Mouse (Mus musculus) olfactory bulb, adult 2 months (tissue): Measurements from ENCODE around the gene Lmbrd2. TPM values are rescaled to one million over a fixed set of nuclear protein-coding genes. Genes with fewer than 3 reads are reported as not detected.
"Not testable (repeated sequence)": the region's sequence is repeated elsewhere in the genome, so short reads cannot be mapped to it uniquely, and the experiment has no call there.

Source experiments
- H3K27ac ChIP-seq: fragments of 200-500 bp; 2 replicates; pipeline ENCODE4 v1.5.1; 2012; ENCODE audit warnings: low read depth, low read length; ENCODE audit not compliant: insufficient read depth
- H3K4me1 ChIP-seq: fragments of 200-500 bp; 2 replicates; pipeline ENCODE4 v1.6.1; 2012; ENCODE audit warnings: low read length; ENCODE audit not compliant: control insufficient read depth, insufficient read depth
- H3K4me3 ChIP-seq: fragments of 200-500 bp; 2 replicates; pipeline ENCODE4 v1.5.1; 2012; ENCODE audit warnings: mild to moderate bottlenecking, low read depth, low read length, moderate library complexity; ENCODE audit not compliant: insufficient read depth
- CTCF ChIP-seq: fragments of 200-500 bp; IDR thresholded peaks from 2 replicates; pipeline ENCODE4 v1.5.1; 2012; ENCODE audit warnings: low read depth, mild to moderate bottlenecking, low read length, moderate library complexity; ENCODE audit not compliant: insufficient read depth
- POLR2A ChIP-seq: fragments of 200-500 bp; IDR thresholded peaks from 2 replicates; pipeline ENCODE4 v1.6.1; 2012; ENCODE audit warnings: mild to moderate bottlenecking, low read depth, low read length, moderate library complexity; ENCODE audit not compliant: insufficient read depth
- WGBS: fragments of 180-500 bp; shearing (Covaris S2); methylation state at CpG from one replicate; pipeline ENCODE4 v1.1.7; 2018; 5-methylcytosine and 5-hydroxymethylcytosine counted together
- polyA plus RNA-seq: library from polyadenylated mRNA; stranded (reverse); fragments of >200 nt; gene quantifications from 2 replicates; pipeline ENCODE4 v1.2.4, GENCODE M21; 2012; ENCODE audit warnings: low replicate concordance; ENCODE audit not compliant: missing spikeins, insufficient read depth, insufficient read length

Lmbrd2 gene
- polyA plus RNA-seq, 1 experiment: not detected

DNA sequence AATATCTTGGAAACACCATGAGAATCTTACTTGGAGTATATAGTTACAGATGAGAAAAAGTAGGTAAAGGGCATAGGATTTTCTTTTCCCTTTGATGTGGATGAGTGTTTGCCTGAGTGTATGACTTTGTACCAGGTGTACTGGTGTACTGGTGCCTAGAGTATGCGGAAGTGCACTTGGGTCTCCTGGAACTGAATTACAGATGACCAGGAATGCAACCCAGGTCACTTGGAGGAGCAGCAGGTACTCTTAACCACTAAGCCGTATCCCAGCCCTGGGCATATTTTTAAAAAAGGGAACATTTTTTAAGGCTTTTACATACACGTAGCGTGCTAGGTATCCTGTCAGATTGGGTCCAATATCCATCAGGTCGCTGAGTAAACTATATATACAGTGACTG lies 43.6 kb downstream of the Lmbrd2 start:
- 99% methylated on average over 5 of the region's 5 CpGs for WGBS
- Histone ChIP-seq H3K27ac (no peak overlapping the region), H3K4me1 (peaks cover 2% of the 10 kb centered on the region), H3K4me3 (no peak overlapping the region)
- no peak for TF ChIP-seq CTCF
- TF ChIP-seq POLR2A: no peak

DNA sequence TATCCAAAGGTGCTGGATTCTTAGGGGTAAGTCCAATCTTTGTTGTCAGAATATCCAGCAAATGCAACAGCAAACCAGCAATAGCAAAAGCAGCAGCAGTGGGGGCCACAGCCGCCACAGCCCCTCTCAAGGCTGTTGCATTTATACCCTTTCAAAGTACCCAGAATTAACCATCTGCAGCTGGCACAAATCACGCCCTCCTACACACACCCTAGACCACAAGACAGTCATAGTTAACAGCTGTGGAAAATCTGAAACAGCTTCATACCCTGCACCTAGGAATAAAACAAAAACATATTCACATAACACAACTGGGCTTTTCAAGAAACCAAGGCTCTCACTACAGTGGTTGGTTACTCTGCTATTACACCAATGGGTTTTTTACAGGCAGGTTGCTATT lies 49.4 kb downstream of the Lmbrd2 start:
- TF ChIP-seq POLR2A (no peak), CTCF (no peak)
- H3K4me1 ChIP-seq: peaks cover 7% of the 10 kb centered on the region
- 44% methylated on average over 2 of the region's 2 CpGs for WGBS
- H3K27ac ChIP-seq: no peak overlapping the region
- no peak overlapping the region for H3K4me3 ChIP-seq

DNA sequence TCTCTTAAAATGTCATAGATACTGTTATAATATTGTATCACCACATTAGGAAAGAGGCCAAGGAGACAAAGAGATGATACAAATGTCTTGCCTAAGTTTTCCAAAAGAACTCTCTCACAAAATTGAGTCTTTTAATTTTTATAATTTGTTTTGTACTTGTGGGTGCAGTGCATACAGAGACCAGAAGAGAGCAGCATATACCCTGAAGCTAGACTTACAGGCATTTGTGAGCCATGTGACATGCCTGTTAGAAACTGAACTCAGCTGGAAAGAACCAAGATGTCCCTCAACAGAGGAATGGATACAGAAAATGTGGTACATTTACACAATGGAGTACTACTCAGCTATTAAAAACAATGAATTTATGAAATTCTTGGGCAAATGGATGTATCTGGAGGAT lies 52.3 kb downstream of the Lmbrd2 start:
- not testable (repeated sequence) for H3K4me1 ChIP-seq, H3K4me3 ChIP-seq, H3K27ac ChIP-seq

DNA sequence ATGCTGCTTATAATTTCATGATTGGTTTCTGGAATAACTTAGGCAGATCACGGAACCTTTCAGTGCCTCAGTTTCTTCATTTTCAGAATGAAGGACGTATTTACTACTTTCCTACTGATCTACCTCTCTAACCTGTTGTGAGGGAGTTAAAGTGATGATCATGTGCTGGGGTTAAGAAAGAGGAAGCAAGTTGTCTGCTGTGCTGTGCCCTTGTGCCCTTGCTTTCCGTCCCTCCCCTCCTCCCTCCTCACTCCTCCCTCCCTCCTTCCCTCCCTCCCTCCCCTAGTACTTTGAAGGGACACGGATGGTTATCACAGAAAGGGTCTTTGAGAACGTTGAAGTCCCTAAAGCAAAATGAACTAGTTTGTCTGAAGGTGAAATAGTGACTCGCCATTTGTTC lies 58.1 kb downstream of the Lmbrd2 start:
- H3K4me3 ChIP-seq: no peak overlapping the region
- no peaks in the 10 kb centered on the region for H3K4me1 ChIP-seq
- WGBS: 75% methylated on average over 6 of the region's 6 CpGs
- TF ChIP-seq CTCF (no peak), POLR2A (no peak)
- H3K27ac ChIP-seq: no peak overlapping the region

DNA sequence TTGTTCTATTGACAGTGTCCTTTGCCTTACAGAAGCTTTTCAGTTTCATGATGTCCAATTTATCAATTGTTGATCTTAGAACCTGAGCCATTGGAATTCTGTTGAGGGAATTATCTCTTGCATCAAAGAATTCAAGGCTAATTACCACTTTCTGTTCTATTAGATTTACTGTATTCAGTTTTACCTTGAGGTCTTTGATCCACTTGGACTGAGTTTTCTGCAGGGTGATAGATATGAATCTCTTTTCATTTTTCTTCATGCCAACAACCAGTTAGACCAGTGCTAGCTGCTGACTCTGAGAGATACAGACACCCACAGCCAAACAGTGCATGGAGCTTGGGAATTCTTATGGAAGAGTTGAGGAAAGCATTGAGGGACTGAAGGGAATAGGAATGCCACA lies 71.5 kb downstream of the Lmbrd2 start:
- H3K27ac ChIP-seq: no peak overlapping the region
- TF ChIP-seq POLR2A: no peak
- no peak for TF ChIP-seq CTCF
- H3K4me3 ChIP-seq: no peak overlapping the region
- H3K4me1 ChIP-seq: no peaks in the 10 kb centered on the region

DNA sequence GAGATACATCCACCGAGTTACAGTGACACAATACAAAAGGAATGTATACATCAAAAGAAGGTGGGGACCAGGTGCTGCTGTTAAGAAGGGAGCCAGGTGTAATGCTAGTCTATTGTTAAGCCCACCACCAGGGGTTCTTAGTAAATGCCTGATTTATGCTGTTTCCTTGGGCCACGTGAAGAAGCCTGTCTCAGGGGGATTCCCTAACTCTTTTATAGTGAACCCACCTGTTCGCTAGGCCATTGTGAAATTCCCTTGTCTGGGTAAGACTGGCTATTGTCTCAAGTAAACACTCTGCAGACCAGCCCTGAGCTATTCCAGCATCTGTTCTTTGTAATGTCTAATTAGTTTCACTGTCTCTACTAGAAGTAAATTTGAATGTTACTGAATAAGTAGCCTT lies 72.7 kb downstream of the Lmbrd2 start:
- 68% methylated on average over 3 of the region's 3 CpGs for WGBS
- H3K4me1 ChIP-seq, H3K27ac ChIP-seq: not testable (repeated sequence)

DNA sequence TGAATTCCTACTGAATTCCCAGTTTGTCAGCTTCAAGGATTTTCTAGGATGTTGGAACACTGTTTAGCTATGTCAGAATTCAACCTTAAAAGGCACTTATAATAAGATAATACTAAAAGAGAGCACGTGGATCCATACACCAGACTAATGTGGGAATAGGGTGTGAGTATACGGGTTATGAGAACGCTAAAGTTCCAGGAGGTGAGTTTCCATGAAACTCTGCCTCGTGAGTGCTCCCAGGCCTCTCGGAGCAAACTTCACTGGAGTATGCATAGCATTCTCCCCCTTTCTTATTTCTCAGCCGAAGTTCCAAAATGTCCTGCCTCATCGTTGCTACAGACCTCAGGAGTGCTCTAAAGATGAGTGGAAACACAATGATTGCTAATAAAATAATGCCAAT lies 73.1 kb downstream of the Lmbrd2 start:
- not testable (repeated sequence) for H3K27ac ChIP-seq, H3K4me1 ChIP-seq, H3K4me3 ChIP-seq
- 90% methylated on average over 7 of the region's 7 CpGs for WGBS

More for the DNA sequence above, 72.7 kb downstream of the Lmbrd2 start:
- H3K4me3 ChIP-seq: not testable (repeated sequence)

DNA sequence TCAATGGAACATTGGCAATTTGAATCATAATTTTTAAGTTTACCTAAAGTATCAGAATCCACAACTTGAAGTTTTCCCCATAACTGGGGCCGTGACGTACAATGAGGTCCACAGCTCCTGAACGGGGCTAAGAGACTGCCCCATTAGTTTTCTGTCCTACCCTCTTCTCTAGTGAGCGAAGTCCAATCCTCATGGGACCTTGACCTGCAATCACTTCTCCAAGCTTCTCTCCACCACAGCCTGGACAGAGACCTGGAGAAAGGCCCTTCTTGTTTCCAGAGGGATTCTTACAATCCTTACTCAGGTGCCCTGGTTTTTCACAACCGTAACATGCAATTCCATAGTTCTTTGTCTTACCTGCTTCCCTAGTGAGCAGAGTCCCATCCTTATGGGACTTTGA lies 76.1 kb downstream of the Lmbrd2 start:
- 87% methylated on average over 5 of the region's 5 CpGs for WGBS
- no peak overlapping the region for H3K4me3 ChIP-seq
- H3K27ac ChIP-seq: no peak overlapping the region
- no peaks in the 10 kb centered on the region for H3K4me1 ChIP-seq
- TF ChIP-seq CTCF: no peak
- TF ChIP-seq POLR2A: no peak

DNA sequence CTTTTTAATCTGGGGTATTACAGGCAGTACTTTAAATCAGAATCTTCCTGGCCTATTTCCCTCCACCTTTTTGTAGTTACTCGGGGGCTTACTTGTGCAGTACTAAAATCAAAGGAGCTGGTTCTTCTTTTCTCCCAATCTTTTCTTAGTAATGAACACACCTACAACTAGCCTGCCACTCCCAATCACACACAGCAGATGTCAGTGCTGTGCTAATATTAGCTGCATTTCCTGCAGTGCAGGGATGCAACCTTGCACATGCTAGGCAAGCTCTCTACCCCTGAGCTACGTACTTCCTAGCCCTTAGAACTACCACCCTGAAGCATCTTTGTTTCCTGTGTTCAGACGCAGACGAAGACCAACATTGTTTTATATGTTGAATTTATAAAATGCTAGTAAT lies 90.6 kb downstream of the Lmbrd2 start:
- WGBS: 74% methylated on average over 4 of the region's 4 CpGs
- H3K27ac ChIP-seq, H3K4me1 ChIP-seq, H3K4me3 ChIP-seq: not testable (repeated sequence)

DNA sequence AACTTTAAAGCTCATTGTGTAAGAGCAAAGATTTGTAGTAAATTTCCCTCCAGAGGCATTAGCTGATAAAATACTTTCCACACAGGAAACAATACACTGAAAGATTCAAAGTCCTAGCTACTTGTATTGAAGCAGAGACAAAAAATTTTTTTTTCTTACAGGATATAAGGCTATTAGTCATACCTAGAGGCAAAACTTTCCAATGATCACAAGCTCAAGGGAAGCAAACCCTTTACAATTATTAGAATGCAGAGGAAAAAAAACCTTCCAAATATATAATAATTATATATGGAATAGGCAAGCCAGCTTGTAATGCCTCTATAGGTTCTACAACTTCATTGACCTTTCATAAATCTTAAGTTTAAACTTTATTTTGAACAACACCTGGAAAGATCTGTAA lies 106.0 kb downstream of the Lmbrd2 start:
- Histone ChIP-seq H3K4me3 (no peak overlapping the region), H3K4me1 (no peaks in the 10 kb centered on the region), H3K27ac (no peak overlapping the region)
- no peak for TF ChIP-seq POLR2A

Other genes starting within 250 kb of the Lmbrd2 start
- gene Ranbp3l, start 172.6 kb upstream of the Lmbrd2 start, polyA plus RNA-seq: 361 TPM in 1 of 2 replicates, not detected in the other
- not detected in 2 replicates for gene Nadk2, start 69.3 kb upstream of the Lmbrd2 start, polyA plus RNA-seq
- not detected in 2 replicates for gene Skp2, start 14.9 kb downstream of the Lmbrd2 start, polyA plus RNA-seq
- gene Ugt3a1, start 136.3 kb downstream of the Lmbrd2 start, polyA plus RNA-seq: not detected in 2 replicates
- gene Ugt3a2, start 195.0 kb downstream of the Lmbrd2 start, polyA plus RNA-seq: not detected in 2 replicates